Mouse (Mus musculus): ENCODE data around the gene 1500009L16Rik.

DNA sequence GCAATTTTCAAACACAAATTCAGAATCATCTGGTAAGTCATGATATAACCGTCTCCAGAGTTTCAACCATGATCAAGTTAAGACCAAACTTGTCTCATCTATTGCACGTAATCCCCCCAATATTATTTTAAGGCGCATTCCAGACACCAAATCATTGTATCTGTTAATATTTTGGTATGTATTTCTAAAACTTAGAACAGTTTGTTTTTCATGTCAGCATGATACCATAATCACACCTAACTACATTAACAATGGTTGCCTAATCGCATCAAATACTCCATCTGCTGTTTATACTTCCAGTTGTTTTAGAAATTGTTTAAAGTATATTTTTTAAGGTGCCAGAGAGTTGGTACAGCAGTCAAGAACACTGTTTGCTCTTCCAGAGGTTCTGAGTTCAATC is 72.8 kb downstream of the 1500009L16Rik start:
- TF ChIP-seq CTCF (IDR thresholded peaks at IDR 0.05; ENCODE audit: control insufficient read depth, insufficient read depth, insufficient replicate concordance, low read depth, low read length) (no peak), POLR2A (IDR thresholded peaks at IDR 0.05; ENCODE audit: control insufficient read depth, low read depth, low read length) (no peak)

Measured in testis, adult 2 months (tissue).